In the genomic region with DNA sequence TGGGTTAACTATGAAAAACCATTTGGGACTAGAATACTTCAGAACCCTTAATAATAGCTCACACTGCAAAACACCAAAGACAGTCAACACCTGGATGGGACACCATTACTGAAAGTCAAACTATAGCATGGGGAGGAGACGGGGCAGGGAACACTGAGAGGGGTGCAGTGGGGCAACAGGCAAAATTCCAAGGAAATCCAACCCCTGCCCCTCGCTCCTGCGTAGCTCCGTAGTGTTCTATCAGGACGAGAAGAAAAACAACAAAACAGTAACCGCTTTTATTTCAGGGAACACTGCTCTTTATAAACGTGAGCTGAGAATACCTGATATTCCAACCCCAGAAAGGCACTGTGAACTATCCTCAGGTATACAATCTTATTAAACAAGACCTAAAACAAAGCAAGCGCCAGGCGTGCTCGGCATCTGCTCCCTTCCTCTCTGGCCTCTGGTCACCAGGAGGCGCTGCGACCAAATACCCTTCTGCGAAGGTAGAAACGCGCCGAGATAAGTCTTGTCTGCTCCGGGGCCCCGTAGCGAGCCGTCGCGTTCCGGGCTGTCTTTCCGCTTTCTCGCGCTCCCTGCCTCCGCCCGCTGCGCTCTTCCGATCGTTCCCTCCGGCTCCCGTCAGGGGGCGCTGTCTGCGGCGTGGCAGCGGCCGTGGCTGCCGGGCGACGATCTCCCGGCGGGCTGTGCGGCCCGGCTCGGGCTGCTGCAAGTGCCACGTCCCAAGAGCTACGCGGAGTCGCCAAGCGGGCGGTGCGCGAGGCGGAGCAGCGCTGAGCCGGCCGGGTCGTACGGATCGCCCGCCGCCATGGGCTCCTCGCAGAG, we compare ENCODE assay signal across 8 mouse cellular contexts. TPM values are rescaled to one million over a fixed set of nuclear protein-coding genes. Genes with fewer than 3 reads are reported as not detected.
DNase-seq lines count a peak whose midpoint lies in the region; ATAC-seq lines count a peak whose summit lies in the region.

TSS of gene Gorasp2 (plus strand) at position 690 of the 828 bp plus-strand sequence.

- peak; percentile 92 for ATAC-seq in heart, embryonic 13.5 days (ENCODE audit: extremely low read depth, insufficient number of reproducible peaks, low FRiP score, low TSS enrichment)
- ATAC-seq in liver, embryonic 12.5 days: peak; percentile 96
- ATAC-seq in stomach, embryonic 15.5 days (ENCODE audit: insufficient read depth, low FRiP score, low read depth): peak; percentile 96

- H3K27ac ChIP-seq in brown adipose tissue, adult 24 weeks (replicated peaks; ENCODE audit: low read depth, low read length): peak within 1 kb of the TSS; percentile 84
- H3K27ac ChIP-seq in heart, embryonic 13.5 days (replicated peaks): peak within 1 kb of the TSS; percentile 96
- H3K27ac ChIP-seq in liver, embryonic 12.5 days: peak within 1 kb of the TSS; percentile 93
- H3K27ac ChIP-seq in stomach, embryonic 15.5 days: peak within 1 kb of the TSS; percentile 94

- H3K4me3 ChIP-seq in brown adipose tissue, adult 24 weeks (ENCODE audit: insufficient read depth, low read depth, low read length): peak within 1 kb of the TSS; percentile 95
- H3K4me3 ChIP-seq in heart, embryonic 13.5 days: peak within 1 kb of the TSS; percentile 82
- H3K4me3 ChIP-seq in liver, embryonic 12.5 days: peak within 1 kb of the TSS; percentile 91
- peak within 1 kb of the TSS; percentile 96 for H3K4me3 ChIP-seq in stomach, embryonic 15.5 days (replicated peaks)

- DNase-seq in CD4-positive, CD25-positive, alpha-beta regulatory T cell, adult 2 months (ENCODE audit: low read depth, low spot score): peak; percentile 98
- DNase-seq in fat pad, adult 2 months (ENCODE audit: extremely low read depth, low read depth, low spot score): peak; percentile 52
- peak; percentile 98 for DNase-seq in kidney, postnatal 10 days
- peak; percentile 93 to 96 for DNase-seq in natural killer cell, adult 2 months (ENCODE audit: low spot score in 2 of 2)

- peak within 1 kb of the TSS; percentile 83 for H3K4me2 ChIP-seq in heart, embryonic 13.5 days
- peak within 1 kb of the TSS; percentile 90 for H3K4me2 ChIP-seq in liver, embryonic 12.5 days
- H3K4me2 ChIP-seq in stomach, embryonic 15.5 days: peak within 1 kb of the TSS; percentile 70

- WGBS in heart, embryonic 13.5 days: 2% methylated on average over 64 of the region's 64 CpGs
- 1% methylated on average over 64 of the region's 64 CpGs for WGBS in liver, embryonic 12.5 days (ENCODE audit: insufficient replicate concordance)
- WGBS in stomach, embryonic 15.5 days: 1% methylated on average over 58 of the region's 64 CpGs

- H3K27me3 ChIP-seq in heart, embryonic 13.5 days (replicated peaks): peaks cover 12% of the 10 kb centered on the region; the same call in 1 of the 2 replicates
- H3K27me3 ChIP-seq in liver, embryonic 12.5 days (replicated peaks): peaks cover 11% of the 10 kb centered on the region
- no peaks in the 10 kb centered on the region for H3K27me3 ChIP-seq in stomach, embryonic 15.5 days (replicated peaks)

- no peaks in the 10 kb centered on the region for H3K4me1 ChIP-seq in brown adipose tissue, adult 24 weeks (ENCODE audit: control insufficient read depth, insufficient read depth, insufficient read length, low read length)
- peaks cover 19% of the 10 kb centered on the region for H3K4me1 ChIP-seq in heart, embryonic 13.5 days
- peaks cover 37% of the 10 kb centered on the region for H3K4me1 ChIP-seq in liver, embryonic 12.5 days
- peaks cover 9% of the 10 kb centered on the region; the same call in 1 of the 2 replicates for H3K4me1 ChIP-seq in stomach, embryonic 15.5 days

- no peaks in the 10 kb centered on the region for H3K9me3 ChIP-seq in heart, embryonic 13.5 days
- H3K9me3 ChIP-seq in liver, embryonic 12.5 days (replicated peaks): no peaks in the 10 kb centered on the region
- no peaks in the 10 kb centered on the region for H3K9me3 ChIP-seq in stomach, embryonic 15.5 days

- peaks cover 17% of the 10 kb centered on the region for H3K36me3 ChIP-seq in heart, embryonic 13.5 days
- H3K36me3 ChIP-seq in liver, embryonic 12.5 days: peaks cover 7% of the 10 kb centered on the region; the same call in 1 of the 2 replicates
- no peaks in the 10 kb centered on the region for H3K36me3 ChIP-seq in stomach, embryonic 15.5 days

- peak within 1 kb of the TSS; percentile 96 for H3K9ac ChIP-seq in heart, embryonic 13.5 days
- peak within 1 kb of the TSS; percentile 93 for H3K9ac ChIP-seq in liver, embryonic 12.5 days
- H3K9ac ChIP-seq in stomach, embryonic 15.5 days: peak within 1 kb of the TSS; percentile 98

RNA-seq across cellular contexts. Expression of gene Gorasp2, which starts in this region (rescaled TPM):
- 42.7 and 54.2 TPM in 2 replicates for polyA plus RNA-seq in brown adipose tissue, adult 24 weeks (2012; ENCODE audit: insufficient read depth, insufficient read length, missing spikeins)
- 145 and 147 TPM in 2 replicates for polyA plus RNA-seq in heart, embryonic 13.5 days (2015; fragmentation: Nextera tagmentation; extraction: Ambion mirVana)
- 78.5 and 84.3 TPM in 2 replicates for polyA plus RNA-seq in liver, embryonic 12.5 days (2016; fragmentation: Nextera tagmentation; extraction: Ambion mirVana)
- polyA plus RNA-seq in stomach, embryonic 15.5 days (2015; fragmentation: Nextera tagmentation; extraction: Ambion mirVana): 166 and 189 TPM in 2 replicates

Comparison
In these comparisons a context has a peak if more than half of its experiments do, and no peak if none do; other contexts are left out.
1. Peak in every context shown above with its lines: DNase-seq, ATAC-seq, H3K4me3 ChIP-seq and H3K27ac ChIP-seq.